Mouse (Mus musculus) right cerebral cortex, postnatal 36 days (tissue): ENCODE data around the gene Gtf3a.
"Not testable (repeated sequence)": the region's sequence is repeated elsewhere in the genome, so short reads cannot be mapped to it uniquely, and the experiment has no call there.

Experiments
- DNase-seq, 2 experiments: peaks; one replicate each; pipeline ENCODE4 v3.0.0; 2022; ENCODE audit warnings: low spot score in 2 of 2, mixed read lengths in 1 of 2

Gtf3a gene

GRCm38 (mm10) chr5:146948508-146949088 lies at the start of gene Gtf3a:
TSS of gene Gtf3a (plus strand) at chr5:146948657.
- DNase-seq, result peak; percentile 52 to 54

- no peak for DNase-seq
Observed at GRCm38 (mm10) chr5:146900331-146900730, 48.1 kb upstream of the Gtf3a start.

- no peak for DNase-seq
Observed at GRCm38 (mm10) chr5:146901501-146901900, 47.0 kb upstream of the Gtf3a start.

GRCm38 (mm10) chr5:146904404-146904803 lies 44.1 kb upstream of the Gtf3a start:
- peak; percentile 44 for DNase-seq

GRCm38 (mm10) chr5:146905486-146906172 lies 42.8 kb upstream of the Gtf3a start:
- DNase-seq, result peak; percentile 6 to 16

- DNase-seq, result no peak
Observed at GRCm38 (mm10) chr5:146907533-146907932, 40.9 kb upstream of the Gtf3a start.

- no peak for DNase-seq
Observed at GRCm38 (mm10) chr5:146908629-146909028, 39.8 kb upstream of the Gtf3a start.

- no peak for DNase-seq
Observed at GRCm38 (mm10) chr5:146912206-146912605, 36.3 kb upstream of the Gtf3a start.

GRCm38 (mm10) chr5:146913355-146913754 lies 35.1 kb upstream of the Gtf3a start:
- DNase-seq, result no peak

GRCm38 (mm10) chr5:146914088-146914766 lies 34.2 kb upstream of the Gtf3a start:
- DNase-seq, result peak; percentile 12 to 16

GRCm38 (mm10) chr5:146916273-146916672 lies 32.2 kb upstream of the Gtf3a start:
- DNase-seq, result no peak

- no peak for DNase-seq
Observed at GRCm38 (mm10) chr5:146916806-146917205, 31.7 kb upstream of the Gtf3a start.

GRCm38 (mm10) chr5:146917357-146917756 lies 31.1 kb upstream of the Gtf3a start:
- not testable (repeated sequence) for DNase-seq

- no peak for DNase-seq
Observed at GRCm38 (mm10) chr5:146919874-146920273, 28.6 kb upstream of the Gtf3a start.

GRCm38 (mm10) chr5:146920314-146921161 lies 27.9 kb upstream of the Gtf3a start:
- no peak for DNase-seq

GRCm38 (mm10) chr5:146921224-146921623 lies 27.2 kb upstream of the Gtf3a start:
- DNase-seq, result no peak

- no peak for DNase-seq
Observed at GRCm38 (mm10) chr5:146923547-146923946, 24.9 kb upstream of the Gtf3a start.

- DNase-seq, result no peak
Observed at GRCm38 (mm10) chr5:146926673-146927072, 21.8 kb upstream of the Gtf3a start.

GRCm38 (mm10) chr5:146931422-146931821 lies 17.0 kb upstream of the Gtf3a start:
- no peak for DNase-seq

GRCm38 (mm10) chr5:146931904-146932553 lies 16.4 kb upstream of the Gtf3a start:
- no peak for DNase-seq

- no peak for DNase-seq
Observed at GRCm38 (mm10) chr5:146933466-146933865, 15.0 kb upstream of the Gtf3a start.
